Mouse (Mus musculus) liver, embryonic 14.5 days (tissue): ENCODE measurements around the gene Ctse. TPM values are rescaled to one million over a fixed set of nuclear protein-coding genes. Genes with fewer than 3 reads are reported as not detected.

ENCODE experiments used
- ATAC-seq: fragments of 200-750 bp; cut with Nextera tagmentation; 2 replicates; pipeline ENCODE4 v1.8.0; 2017; ENCODE audit warnings: moderate number of reproducible peaks, mild to moderate bottlenecking, moderate library complexity; ENCODE audit not compliant: insufficient read depth
- DNase-seq, 3 experiments: peaks; one replicate each; pipeline ENCODE4 v3.0.0-alpha.2; 2012 to 2013; ENCODE audit warnings: low read depth in 3 of 3, low spot score in 3 of 3
- H3K27ac ChIP-seq: fragments of 300-500 bp; sonication (generic); 2 replicates; pipeline ENCODE4 v1.5.1; 2014; ENCODE audit warnings: moderate library complexity, mild to moderate bottlenecking, control low read depth, inconsistent platforms
- H3K27me3 ChIP-seq: fragments of 300-500 bp; sonication (generic); 2 replicates; pipeline ENCODE4 v1.6.1; 2014; ENCODE audit warnings: mild to moderate bottlenecking, low read length, moderate library complexity; ENCODE audit not compliant: control insufficient read depth, insufficient read depth
- H3K36me3 ChIP-seq: fragments of 300-500 bp; sonication (generic); replicated peaks from 2 replicates; pipeline ENCODE4 v1.6.1; 2014; ENCODE audit warnings: low read depth; ENCODE audit not compliant: control insufficient read depth, insufficient read depth
- H3K4me1 ChIP-seq, 2 experiments: fragments of 200-500 bp in 1 of 2; fragments of 300-500 bp in 1 of 2; sonication (generic) in 1 of 2; replicated peaks; 2 replicates each; pipeline ENCODE4 v1.6.1; 2012 to 2014; ENCODE audit warnings: antibody characterized with exemption in 1 of 2, inconsistent platforms in 1 of 2, low read length in 1 of 2; ENCODE audit not compliant: control insufficient read depth in 2 of 2, insufficient read depth in 2 of 2
- H3K4me2 ChIP-seq: fragments of 300-500 bp; sonication (generic); 2 replicates; pipeline ENCODE4 v1.6.1; 2014; ENCODE audit warnings: low read depth, mild to moderate bottlenecking, control low read depth, moderate library complexity
- H3K4me3 ChIP-seq, 2 experiments: fragments of 200-500 bp in 1 of 2; fragments of 300-500 bp in 1 of 2; sonication (generic) in 1 of 2; 2 replicates each; pipeline ENCODE4 v1.5.1; 2012 to 2014; ENCODE audit warnings: low read depth in 2 of 2, low read length in 2 of 2, mild to moderate bottlenecking in 2 of 2, control low read depth in 1 of 2, inconsistent platforms in 1 of 2, moderate library complexity in 1 of 2; ENCODE audit not compliant: insufficient read depth in 1 of 2
- H3K9ac ChIP-seq: fragments of 300-500 bp; sonication (generic); replicated peaks from 2 replicates; pipeline ENCODE4 v1.6.1; 2014; ENCODE audit warnings: mild to moderate bottlenecking, control low read depth, moderate library complexity
- H3K9me3 ChIP-seq: fragments of 300-500 bp; sonication (generic); 2 replicates; pipeline ENCODE4 v1.6.1; 2016; ENCODE audit warnings: low read length, mixed read lengths; ENCODE audit not compliant: control insufficient read depth
- CTCF ChIP-seq: IDR thresholded peaks from 2 replicates; pipeline ENCODE4 v1.5.1; 2016; ENCODE audit warnings: antibody characterized with exemption, low read depth, control low read depth
- EP300 ChIP-seq: IDR thresholded peaks from 2 replicates; pipeline ENCODE4 v1.6.1; 2016; ENCODE audit warnings: antibody characterized with exemption, low read depth
- WGBS: fragments of 180-500 bp; shearing (Covaris S2); extraction: QIAGEN DNeasy Blood & Tissue Kit; methylation state at CpG from one replicate; pipeline ENCODE4 v1.1.7; 2014; ENCODE audit not compliant: insufficient replicate concordance; 5-methylcytosine and 5-hydroxymethylcytosine counted together
- polyA plus RNA-seq, 2 experiments: library from polyadenylated mRNA; depleted of rRNA in 1 of 2; stranded (reverse) in 1 of 2; unstranded in 1 of 2; fragments of >200 nt; fragmentation: Nextera tagmentation in 1 of 2; extraction: Ambion mirVana in 1 of 2; gene quantifications; 2 replicates each; pipeline versions ENCODE4 v1.2.1 to v1.2.3; 2012 to 2014

Ctse gene
- polyA plus RNA-seq, 2 experiments, result 8.9 to 19.5 TPM

DNA sequence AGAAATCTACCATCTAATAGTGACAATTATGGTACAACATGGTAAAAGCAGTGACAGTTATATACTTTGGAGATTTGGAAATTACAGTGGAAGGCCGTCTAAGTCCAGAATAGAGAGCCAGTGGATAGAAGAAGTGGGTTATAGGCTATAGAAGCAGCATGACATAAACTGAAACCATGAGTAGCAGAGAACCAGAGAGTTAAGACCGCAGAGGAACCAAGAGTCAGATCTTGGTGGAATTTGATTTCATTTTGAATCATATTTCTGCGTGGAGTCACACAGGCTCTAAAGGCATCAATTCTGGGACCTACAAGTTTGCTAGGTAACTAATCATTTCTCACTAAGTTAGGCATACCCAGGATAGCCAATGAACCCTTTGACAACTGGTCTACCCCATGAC lies 60.7 kb downstream of the Ctse start:
- ATAC-seq (no peak), DNase-seq (no peak)
- H3K27ac ChIP-seq, result no peak overlapping the region
- no peaks in the 10 kb centered on the region for H3K4me1 ChIP-seq
- no peaks in the 10 kb centered on the region for H3K9me3 ChIP-seq
- WGBS, result 69% methylated on average over 3 of the region's 3 CpGs
- no peak overlapping the region for H3K4me3 ChIP-seq
- no peaks in the 10 kb centered on the region for H3K27me3 ChIP-seq
- no peak overlapping the region for H3K4me2 ChIP-seq
- H3K36me3 ChIP-seq, result no peaks in the 10 kb centered on the region
- TF ChIP-seq CTCF (no peak), EP300 (no peak)
- H3K9ac ChIP-seq, result no peak overlapping the region

DNA sequence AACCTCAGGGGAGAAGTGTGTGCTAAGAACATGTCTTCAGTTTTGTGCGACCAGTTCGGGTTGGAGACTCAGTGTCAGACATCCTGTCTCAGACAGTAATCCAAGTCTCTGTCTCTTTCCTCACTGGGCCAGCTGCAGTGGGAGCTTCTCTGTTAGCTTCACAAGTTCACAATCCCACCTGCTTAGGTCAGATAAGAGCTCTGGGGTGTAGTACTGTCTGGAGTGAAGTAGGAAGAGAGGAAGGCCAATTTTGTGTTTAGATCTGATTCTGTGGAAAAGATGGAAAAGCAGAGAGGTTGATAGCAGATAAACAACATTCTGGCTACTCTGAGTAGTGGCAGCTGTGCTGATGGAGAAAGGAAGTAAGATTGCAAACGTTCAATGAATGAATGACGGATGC lies 61.5 kb downstream of the Ctse start:
- H3K4me3 ChIP-seq, result no peak overlapping the region
- H3K36me3 ChIP-seq, result no peaks in the 10 kb centered on the region
- H3K9ac ChIP-seq, result no peak overlapping the region
- ATAC-seq, result no peak
- H3K4me1 ChIP-seq, result no peaks in the 10 kb centered on the region
- TF ChIP-seq EP300 (no peak), CTCF (no peak)
- no peak overlapping the region for H3K4me2 ChIP-seq
- H3K27me3 ChIP-seq, result no peaks in the 10 kb centered on the region
- DNase-seq, result no peak
- no peak overlapping the region for H3K27ac ChIP-seq
- WGBS, result 31% methylated on average over 4 of the region's 4 CpGs
- no peaks in the 10 kb centered on the region for H3K9me3 ChIP-seq

DNA sequence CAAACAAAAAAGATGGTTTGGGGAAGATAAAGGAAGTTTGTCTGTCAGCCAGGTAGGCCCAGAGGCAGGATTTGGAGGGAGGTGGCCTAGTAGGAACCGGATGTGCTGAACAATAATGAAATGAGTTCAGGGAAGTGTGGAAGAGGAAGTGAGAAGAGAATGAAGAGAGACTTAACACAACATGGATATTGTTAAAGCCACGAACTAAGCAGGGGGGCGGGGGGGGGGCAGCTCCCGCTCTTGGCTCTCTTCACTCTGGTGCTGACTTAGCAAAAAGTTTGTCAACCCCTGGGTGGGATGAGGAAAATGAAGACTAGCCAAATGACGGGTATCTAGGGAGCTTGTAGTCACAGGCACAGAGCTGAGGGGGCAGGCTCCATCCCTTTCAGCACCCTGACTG lies 62.3 kb downstream of the Ctse start:
- Histone ChIP-seq H3K4me3 (no peak overlapping the region), H3K27me3 (no peaks in the 10 kb centered on the region), H3K4me1 (no peaks in the 10 kb centered on the region), H3K9ac (no peak overlapping the region), H3K27ac (no peak overlapping the region), H3K9me3 (no peaks in the 10 kb centered on the region), H3K4me2 (no peak overlapping the region), H3K36me3 (no peaks in the 10 kb centered on the region)
- DNase-seq (no peak), ATAC-seq (no peak)
- no peak for TF ChIP-seq CTCF
- no peak for TF ChIP-seq EP300
- 20% methylated on average over 5 of the region's 5 CpGs for WGBS

DNA sequence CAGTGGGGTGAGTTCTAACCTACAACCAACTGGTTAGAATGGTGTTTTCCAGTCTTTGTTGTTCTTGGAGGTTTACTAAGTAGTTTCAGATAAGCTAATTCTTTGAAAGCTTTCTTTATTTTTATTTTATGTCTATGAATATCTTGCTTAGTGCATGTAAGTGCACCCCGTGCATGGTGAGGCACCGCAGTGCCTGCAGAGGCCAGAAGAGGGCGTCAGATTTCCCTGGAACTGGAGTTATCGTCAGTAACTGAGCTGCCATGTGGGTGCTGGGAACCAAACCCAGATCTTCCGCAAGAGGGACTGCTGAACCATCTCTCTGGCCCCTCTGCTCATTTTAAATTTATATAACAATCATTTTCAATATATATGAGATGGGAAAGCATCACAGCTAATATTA lies 63.3 kb downstream of the Ctse start:
- ATAC-seq (no peak), DNase-seq (no peak)
- WGBS, result 69% methylated on average over 5 of the region's 5 CpGs
- TF ChIP-seq EP300, result no peak
- TF ChIP-seq CTCF, result peak; percentile 44
- H3K27ac ChIP-seq, result no peak overlapping the region
- no peaks in the 10 kb centered on the region for H3K36me3 ChIP-seq
- H3K4me2 ChIP-seq, result no peak overlapping the region
- H3K9ac ChIP-seq, result no peak overlapping the region
- no peaks in the 10 kb centered on the region for H3K9me3 ChIP-seq
- H3K27me3 ChIP-seq, result no peaks in the 10 kb centered on the region
- H3K4me3 ChIP-seq, result no peak overlapping the region
- no peaks in the 10 kb centered on the region for H3K4me1 ChIP-seq

DNA sequence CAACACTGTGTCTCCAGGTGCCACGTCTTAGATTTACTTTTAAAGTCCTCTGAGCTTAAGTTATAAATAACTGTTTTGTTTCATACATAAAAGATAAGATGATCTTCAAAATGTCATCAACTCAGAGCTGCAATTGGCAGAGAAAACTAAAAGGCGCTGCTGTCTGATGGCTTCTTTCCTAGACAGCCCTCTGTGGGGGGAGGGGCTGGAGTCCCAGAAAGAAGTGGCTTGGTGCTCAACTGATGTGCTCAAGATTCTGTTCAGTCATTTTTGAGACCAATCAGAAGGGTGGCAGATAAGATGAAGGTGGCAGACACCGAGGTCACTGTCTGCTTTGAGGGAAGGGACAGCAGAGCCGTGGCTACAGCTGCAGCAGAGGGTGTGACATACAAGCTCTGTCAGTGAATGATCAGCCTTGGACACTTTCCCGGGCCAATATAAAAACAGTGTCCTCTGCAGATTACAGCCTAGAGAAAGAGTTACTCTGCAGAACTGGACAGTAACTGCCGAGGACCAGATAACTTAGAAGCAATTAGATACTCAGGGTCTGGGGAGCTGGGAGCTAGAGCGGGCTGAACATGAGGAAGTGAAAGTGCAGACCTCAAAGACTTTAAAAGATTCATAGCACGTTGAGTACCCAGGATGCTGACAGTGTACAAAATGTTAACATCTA lies 64.1 kb downstream of the Ctse start:
- Histone ChIP-seq H3K9ac (no peak overlapping the region), H3K27me3 (no peaks in the 10 kb centered on the region), H3K4me3 (no peak overlapping the region), H3K36me3 (no peaks in the 10 kb centered on the region), H3K9me3 (no peaks in the 10 kb centered on the region), H3K4me1 (no peaks in the 10 kb centered on the region), H3K27ac (no peak overlapping the region), H3K4me2 (no peak overlapping the region)
- TF ChIP-seq EP300 (no peak), CTCF (no peak)
- DNase-seq, result no peak
- ATAC-seq, result no peak
- WGBS, result 29% methylated on average over 8 of the region's 8 CpGs
